ENCODE assay signal across 14 mouse cellular contexts in genomic region chrX:95163452-95163851, GRCm38 (mm10). TPM values are rescaled to one million over a fixed set of nuclear protein-coding genes. Genes with fewer than 3 reads are reported as not detected.
DNase-seq lines count a peak whose midpoint lies in the region; ATAC-seq and TF ChIP-seq lines count a peak whose summit lies in the region.
"Had no signal": no experiment of that assay in that cellular context is flagged by ENCODE, and none has a peak within 500 bp of the region (broad histone marks: within the 10 kb centered on the region; RNA-seq: fewer than 3 reads in every experiment).

No protein-coding gene starts in this region.

- H3K9me3 ChIP-seq in intestine, embryonic 14.5 days (ENCODE audit: control insufficient read depth, low read length): no peaks in the 10 kb centered on the region
- H3K9me3 ChIP-seq in intestine, postnatal 0 days (ENCODE audit: control insufficient read depth): no peaks in the 10 kb centered on the region
- no peaks in the 10 kb centered on the region for H3K9me3 ChIP-seq in stomach, embryonic 14.5 days (ENCODE audit: control insufficient read depth, low read depth, low read length)
- no peaks in the 10 kb centered on the region for H3K9me3 ChIP-seq in stomach, postnatal 0 days (ENCODE audit: control insufficient read depth, low read length)
- no peaks in the 10 kb centered on the region for H3K9me3 ChIP-seq in midbrain, embryonic 13.5 days
- H3K9me3 ChIP-seq: heart, embryonic 13.5 days; neural tube, embryonic 12.5 days had no signal

- no peak for ATAC-seq in intestine, embryonic 14.5 days (replicated peaks; ENCODE audit: low FRiP score, low TSS enrichment, low read depth)
- ATAC-seq in intestine, postnatal 0 days: no peak
- no peak for ATAC-seq in stomach, embryonic 14.5 days (ENCODE audit: insufficient number of reproducible peaks, insufficient read depth, low FRiP score, low read depth)
- no peak for ATAC-seq in stomach, postnatal 0 days (ENCODE audit: low FRiP score, low TSS enrichment)
- no peak for ATAC-seq in midbrain, embryonic 13.5 days
- ATAC-seq in megakaryocyte-erythroid progenitor cell, adult 5-6 weeks (replicated peaks; ENCODE audit: low FRiP score, low TSS enrichment, poor library complexity, severe bottlenecking): no peak
- ATAC-seq: inflammation-experienced regulatory T-cells, adult 6 months had no signal

- no peak for TF ChIP-seq CTCF in intestine, postnatal 0 days (IDR thresholded peaks at IDR 0.05; ENCODE audit: low read depth)
- TF ChIP-seq CTCF in stomach, postnatal 0 days (IDR thresholded peaks at IDR 0.05; ENCODE audit: low read depth): no peak

- H3K4me1 ChIP-seq in intestine, embryonic 14.5 days (replicated peaks; ENCODE audit: control insufficient read depth, insufficient read depth, low read length): 0 out of 2 replicates have a peak, but pooled peaks cover 3% of the 10 kb centered on the region
- 0 out of 2 replicates have a peak, but pooled peaks cover 3% of the 10 kb centered on the region for H3K4me1 ChIP-seq in intestine, postnatal 0 days (replicated peaks; ENCODE audit: control insufficient read depth, insufficient read depth, low read length)
- no peaks in the 10 kb centered on the region for H3K4me1 ChIP-seq in stomach, embryonic 14.5 days (ENCODE audit: control insufficient read depth, insufficient read depth, low read length)
- no peaks in the 10 kb centered on the region for H3K4me1 ChIP-seq in stomach, postnatal 0 days (replicated peaks; ENCODE audit: control insufficient read depth, insufficient read depth)
- peaks cover 38% of the 10 kb centered on the region for H3K4me1 ChIP-seq in midbrain, embryonic 13.5 days (replicated peaks)

- TF ChIP-seq EP300 in stomach, postnatal 0 days (optimal IDR thresholded peaks at IDR 0.05): no peak

- no peak overlapping the region for H3K4me3 ChIP-seq in intestine, embryonic 14.5 days (ENCODE audit: low read depth, low read length)
- no peak overlapping the region for H3K4me3 ChIP-seq in intestine, postnatal 0 days (ENCODE audit: low read depth, low read length)
- H3K4me3 ChIP-seq in stomach, embryonic 14.5 days (ENCODE audit: low read depth, low read length): no peak overlapping the region
- no peak overlapping the region for H3K4me3 ChIP-seq in stomach, postnatal 0 days (ENCODE audit: low read depth, low read length)
- peak overlapping the region; percentile 48 for H3K4me3 ChIP-seq in midbrain, embryonic 13.5 days (replicated peaks)
- H3K4me3 ChIP-seq: heart, embryonic 13.5 days; neural tube, embryonic 12.5 days had no signal

- H3K36me3 ChIP-seq in intestine, embryonic 14.5 days (ENCODE audit: control insufficient read depth, insufficient read depth, low read length): no peaks in the 10 kb centered on the region
- H3K36me3 ChIP-seq in intestine, postnatal 0 days (ENCODE audit: control insufficient read depth, insufficient read depth): no peaks in the 10 kb centered on the region
- H3K36me3 ChIP-seq in stomach, embryonic 14.5 days (ENCODE audit: control insufficient read depth, insufficient read depth, low read length): no peaks in the 10 kb centered on the region
- H3K36me3 ChIP-seq in stomach, postnatal 0 days (ENCODE audit: control insufficient read depth, insufficient read depth, low read length): no peaks in the 10 kb centered on the region
- H3K36me3 ChIP-seq in midbrain, embryonic 13.5 days: no peaks in the 10 kb centered on the region
- H3K36me3 ChIP-seq: heart, embryonic 13.5 days; neural tube, embryonic 12.5 days had no signal

- DNase-seq in intestine, embryonic 14.5 days (ENCODE audit: low spot score): no peak
- DNase-seq in stomach, postnatal 0 days (ENCODE audit: low spot score): no peak
- DNase-seq in frontal cortex, postnatal 14 days (ENCODE audit: low spot score in 2 of 2): no peak
- DNase-seq in right cerebral cortex, postnatal 25 days: no peak
- DNase-seq: gastrocnemius, postnatal 25 days; lung, adult 18-20 months; thymus, postnatal 25 days had no signal

- H3K27me3 ChIP-seq in intestine, embryonic 14.5 days (replicated peaks; ENCODE audit: control insufficient read depth, insufficient read depth, low read length): 0 out of 2 replicates have a peak, but pooled peaks cover 7% of the 10 kb centered on the region
- H3K27me3 ChIP-seq in intestine, postnatal 0 days (replicated peaks; ENCODE audit: control insufficient read depth, insufficient read depth, low read length): no peaks in the 10 kb centered on the region
- no peaks in the 10 kb centered on the region for H3K27me3 ChIP-seq in stomach, embryonic 14.5 days (ENCODE audit: control insufficient read depth, insufficient read depth, low read length)
- no peaks in the 10 kb centered on the region for H3K27me3 ChIP-seq in stomach, postnatal 0 days (ENCODE audit: control insufficient read depth, insufficient read depth, low read length)
- H3K27me3 ChIP-seq in midbrain, embryonic 13.5 days: peaks cover 4% of the 10 kb centered on the region; the same call in 1 of the 2 replicates
- H3K27me3 ChIP-seq: heart, embryonic 13.5 days; neural tube, embryonic 12.5 days had no signal

- no peak overlapping the region for H3K27ac ChIP-seq in intestine, embryonic 14.5 days (ENCODE audit: low read depth)
- H3K27ac ChIP-seq in intestine, postnatal 0 days (ENCODE audit: low read depth, low read length): no peak overlapping the region
- no peak overlapping the region for H3K27ac ChIP-seq in stomach, embryonic 14.5 days (ENCODE audit: low read length)
- no peak overlapping the region for H3K27ac ChIP-seq in stomach, postnatal 0 days (replicated peaks)
- H3K27ac ChIP-seq in midbrain, embryonic 13.5 days: no peak overlapping the region
- H3K27ac ChIP-seq: heart, embryonic 13.5 days; neural tube, embryonic 12.5 days had no signal

- H3K4me2 ChIP-seq in intestine, embryonic 14.5 days (ENCODE audit: low read length): peak overlapping the region; percentile 18; the same call in 1 of the 2 replicates
- no peak overlapping the region for H3K4me2 ChIP-seq in intestine, postnatal 0 days (replicated peaks; ENCODE audit: low read depth)
- H3K4me2 ChIP-seq in stomach, embryonic 14.5 days (replicated peaks; ENCODE audit: low read depth, low read length): 0 out of 2 replicates have a peak overlapping the region, but pooled peaks have one; percentile 50
- H3K4me2 ChIP-seq in stomach, postnatal 0 days (replicated peaks; ENCODE audit: low read depth): no peak overlapping the region
- H3K4me2 ChIP-seq in midbrain, embryonic 13.5 days (replicated peaks): peak overlapping the region; percentile 63
- H3K4me2 ChIP-seq: neural tube, embryonic 12.5 days had no signal

- H3K9ac ChIP-seq in intestine, embryonic 14.5 days (ENCODE audit: low read length): no peak overlapping the region
- H3K9ac ChIP-seq in intestine, postnatal 0 days (ENCODE audit: low read depth, low read length): no peak overlapping the region
- H3K9ac ChIP-seq in stomach, embryonic 14.5 days (replicated peaks; ENCODE audit: low read depth, low read length): no peak overlapping the region
- no peak overlapping the region for H3K9ac ChIP-seq in stomach, postnatal 0 days (ENCODE audit: low read length)
- no peak overlapping the region for H3K9ac ChIP-seq in midbrain, embryonic 13.5 days (replicated peaks)
- H3K9ac ChIP-seq: heart, embryonic 13.5 days; neural tube, embryonic 12.5 days had no signal

RNA-seq across cellular contexts. Expression of gene Arhgef9, which starts 33.2 kb away (rescaled TPM):
- 10.8 and 11.9 TPM in 2 replicates for polyA plus RNA-seq in intestine, embryonic 14.5 days (2014; fragmentation: Nextera tagmentation; extraction: Ambion mirVana)
- polyA plus RNA-seq in intestine, postnatal 0 days (2015; fragmentation: Nextera tagmentation; extraction: Ambion mirVana): 2.8 and 3.1 TPM in 2 replicates
- 13.8 and 16.7 TPM in 2 replicates for polyA plus RNA-seq in stomach, embryonic 14.5 days (2014; fragmentation: Nextera tagmentation; extraction: Ambion mirVana)
- polyA plus RNA-seq in stomach, postnatal 0 days (2015; fragmentation: Nextera tagmentation; extraction: Ambion mirVana): 5.4 and 6.2 TPM in 2 replicates
- 38.9 and 39.1 TPM in 2 replicates for polyA plus RNA-seq in midbrain, embryonic 13.5 days (2015; fragmentation: Nextera tagmentation; extraction: Ambion mirVana)
- total RNA-seq in megakaryocyte-erythroid progenitor cell, adult 5-6 weeks (2014; fragmentation: Nextera tagmentation): not detected in 2 replicates
- 1.3 TPM in 1 of 2 replicates, not detected in the other for total RNA-seq in megakaryocyte-erythroid progenitor cell, adult 5-6 weeks (2017)

Comparison
In these comparisons a context has a peak if more than half of its experiments do, and no peak if none do; other contexts are left out.
1. H3K4me2 ChIP-seq: peak in intestine, embryonic 14.5 days (single experiment), stomach, embryonic 14.5 days (single experiment) and midbrain, embryonic 13.5 days (single experiment); none in intestine, postnatal 0 days (single experiment) and stomach, postnatal 0 days (single experiment).